Mouse (Mus musculus) brown adipose tissue, adult 24 weeks (tissue): Measurements from ENCODE around the gene 2510009E07Rik. TPM values are rescaled to one million over a fixed set of nuclear protein-coding genes. Genes with fewer than 3 reads are reported as not detected.

Experiments used
- H3K27ac ChIP-seq: fragments of 200-500 bp; replicated peaks from 2 replicates; pipeline ENCODE4 v1.5.1; 2012; ENCODE audit warnings: low read depth, mild to moderate bottlenecking, low read length
- H3K4me1 ChIP-seq: fragments of 200-500 bp; 2 replicates; pipeline ENCODE4 v1.6.1; 2012; ENCODE audit warnings: low read length, mixed read lengths; ENCODE audit not compliant: control insufficient read depth, insufficient read depth, insufficient read length
- H3K4me3 ChIP-seq: fragments of 200-500 bp; 2 replicates; pipeline ENCODE4 v1.5.1; 2012; ENCODE audit warnings: low read depth, mild to moderate bottlenecking, low read length, moderate library complexity; ENCODE audit not compliant: insufficient read depth
- polyA plus RNA-seq: library from polyadenylated mRNA; stranded (reverse); fragments of >200 nt; gene quantifications from 2 replicates; pipeline ENCODE4 v1.2.4, GENCODE M21; 2012; ENCODE audit not compliant: missing spikeins, insufficient read depth, insufficient read length

The 2510009E07Rik gene
- polyA plus RNA-seq, 1 experiment = 10.6 TPM

DNA sequence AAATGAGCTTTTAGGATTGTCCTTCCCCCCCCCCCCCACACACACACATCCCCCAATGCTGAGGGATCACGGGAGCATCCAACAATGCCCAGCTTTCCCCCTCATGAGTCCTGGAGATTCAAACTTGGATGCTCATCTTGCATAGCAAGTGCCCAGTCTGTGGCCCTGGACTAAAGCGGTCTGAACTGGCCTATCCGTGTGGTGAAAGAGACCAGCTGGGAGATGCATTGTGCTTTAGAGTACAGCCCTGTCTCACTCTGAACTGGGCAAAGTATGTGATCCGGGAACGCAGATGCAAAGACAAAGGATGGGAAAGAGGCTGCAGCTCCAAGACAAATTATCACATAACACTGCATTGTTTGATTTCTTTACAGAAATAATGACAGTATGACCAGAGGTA, 40.1 kb downstream of the 2510009E07Rik start:
- Histone ChIP-seq H3K27ac (no peak overlapping the region), H3K4me3 (no peak overlapping the region), H3K4me1 (peaks cover 7% of the 10 kb centered on the region; the same call in 1 of the 2 replicates)

DNA sequence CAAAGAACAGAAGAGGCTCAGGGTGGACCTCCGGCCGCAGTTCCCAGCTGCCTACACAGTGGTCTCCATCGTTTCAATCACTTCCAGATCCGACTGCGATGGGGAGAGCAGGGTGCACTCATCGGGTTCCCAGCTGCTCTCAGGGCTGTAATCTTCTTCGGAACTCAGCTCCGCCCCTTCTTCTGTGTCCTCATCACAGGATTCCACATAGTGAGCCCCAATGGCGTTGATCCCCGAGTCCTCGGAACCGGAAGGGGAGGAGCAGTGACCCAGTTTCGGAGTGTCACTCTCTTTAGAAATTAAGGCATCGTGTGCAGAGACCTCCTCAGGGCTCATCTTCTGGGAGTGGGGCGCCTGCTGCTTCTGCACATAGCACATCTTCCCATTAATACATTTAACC, 41.3 kb downstream of the 2510009E07Rik start:
- H3K4me1 ChIP-seq = peaks cover 7% of the 10 kb centered on the region; the same call in 1 of the 2 replicates
- H3K4me3 ChIP-seq = no peak overlapping the region
- H3K27ac ChIP-seq = no peak overlapping the region

DNA sequence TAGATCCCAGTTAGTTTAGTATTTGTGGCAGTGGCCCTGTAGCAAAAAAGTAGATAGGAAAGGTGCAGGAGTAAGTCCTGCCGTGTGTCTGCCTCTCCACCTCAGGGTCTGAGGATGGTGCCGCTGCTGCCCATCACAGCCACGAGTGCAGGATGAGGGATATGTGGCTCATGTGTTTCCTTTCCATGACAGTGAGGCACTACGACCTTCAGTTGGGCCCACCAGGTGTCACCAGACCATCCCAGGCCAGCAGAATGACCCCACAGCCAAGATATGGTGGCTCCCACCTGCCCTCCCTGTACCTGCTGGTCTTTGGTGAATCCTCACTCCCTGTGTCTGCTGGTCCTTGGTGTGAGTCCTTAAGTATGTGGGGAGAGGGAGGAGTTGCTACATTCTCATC, 43.3 kb downstream of the 2510009E07Rik start:
- peaks cover 7% of the 10 kb centered on the region; the same call in 1 of the 2 replicates for H3K4me1 ChIP-seq
- no peak overlapping the region for H3K27ac ChIP-seq
- no peak overlapping the region for H3K4me3 ChIP-seq

DNA sequence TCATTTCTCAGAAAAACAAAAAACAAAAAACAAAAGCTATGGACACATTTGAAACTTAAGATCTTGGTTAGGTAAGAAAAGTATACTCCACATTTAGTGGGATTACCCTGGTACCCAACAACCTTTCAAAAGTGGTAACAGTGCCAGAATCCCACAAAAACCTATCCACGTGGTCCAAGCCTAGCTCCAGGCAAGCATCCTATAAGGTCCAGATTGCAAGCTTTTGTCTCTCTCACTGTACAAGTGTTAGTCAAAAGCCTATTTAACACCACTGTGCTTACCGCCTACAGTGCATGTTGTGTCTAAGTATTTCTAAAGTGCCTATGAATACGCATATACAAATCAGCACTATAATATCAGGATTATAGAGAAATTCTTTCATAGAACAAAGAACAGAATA, 44.2 kb downstream of the 2510009E07Rik start:
- Histone ChIP-seq H3K4me1 (peaks cover 3% of the 10 kb centered on the region; the same call in 1 of the 2 replicates), H3K27ac (no peak overlapping the region), H3K4me3 (no peak overlapping the region)

DNA sequence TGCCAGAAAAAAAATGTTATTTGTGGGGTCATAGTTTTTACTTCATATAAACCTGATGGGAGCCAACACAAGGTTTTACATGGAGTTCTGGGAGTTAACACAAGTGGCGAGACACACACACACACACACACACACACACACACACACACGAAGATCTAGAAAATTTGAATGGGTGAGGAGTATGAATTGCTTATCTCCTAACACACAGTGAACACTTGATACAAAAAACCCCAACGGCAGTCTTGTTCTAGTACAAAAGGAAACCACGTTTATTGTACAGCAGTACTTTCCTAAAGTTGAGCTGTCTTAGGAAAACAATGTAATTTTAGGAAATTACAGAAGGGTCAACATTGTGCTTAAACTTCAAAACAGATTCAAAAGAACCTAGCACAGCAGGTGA, 45.7 kb downstream of the 2510009E07Rik start:
- H3K27ac ChIP-seq = no peak overlapping the region
- no peaks in the 10 kb centered on the region for H3K4me1 ChIP-seq

DNA sequence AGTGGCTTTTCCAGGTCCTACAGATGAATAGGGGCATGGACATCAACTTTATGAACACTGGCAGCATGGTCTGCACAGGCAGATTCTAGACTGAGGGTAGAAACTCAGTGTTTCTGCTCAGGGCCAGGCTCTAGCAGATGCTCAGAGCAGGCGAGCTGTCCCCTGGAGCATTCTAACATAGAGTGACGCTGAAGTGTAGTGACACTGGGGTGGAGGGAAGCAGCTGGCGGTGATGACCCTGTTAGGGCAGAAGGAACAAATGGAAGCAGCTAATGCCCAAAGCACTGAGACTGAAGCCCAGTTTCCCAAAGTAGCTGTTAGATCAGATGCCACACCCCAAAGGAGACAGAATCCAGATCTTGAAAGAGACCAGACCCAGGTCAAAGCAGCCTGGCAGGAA, 48.0 kb downstream of the 2510009E07Rik start:
- no peak overlapping the region for H3K4me3 ChIP-seq
- peaks cover 14% of the 10 kb centered on the region for H3K4me1 ChIP-seq
- no peak overlapping the region for H3K27ac ChIP-seq

More for the DNA sequence above, 45.7 kb downstream of the 2510009E07Rik start:
- no peak overlapping the region for H3K4me3 ChIP-seq

DNA sequence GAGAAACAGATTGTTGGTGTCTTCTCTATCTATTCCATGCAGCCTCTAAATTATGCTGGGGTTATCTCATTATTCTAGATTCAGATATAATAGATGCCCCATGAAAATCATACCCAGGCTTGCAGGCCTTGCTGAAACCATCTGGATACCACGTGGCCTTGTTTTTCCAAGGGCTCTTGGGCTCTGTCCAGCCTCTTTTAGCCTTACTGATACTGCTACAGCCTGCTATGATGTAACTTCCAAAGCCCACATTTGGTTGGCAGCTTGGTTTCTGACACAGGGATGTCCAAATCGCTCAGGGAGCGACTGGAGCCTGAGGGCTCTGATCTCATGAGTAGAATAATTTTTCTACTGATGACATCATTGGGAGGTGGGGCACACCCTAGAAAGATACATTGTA, 48.5 kb downstream of the 2510009E07Rik start:
- H3K4me3 ChIP-seq = no peak overlapping the region
- no peak overlapping the region for H3K27ac ChIP-seq
- H3K4me1 ChIP-seq = peaks cover 20% of the 10 kb centered on the region

DNA sequence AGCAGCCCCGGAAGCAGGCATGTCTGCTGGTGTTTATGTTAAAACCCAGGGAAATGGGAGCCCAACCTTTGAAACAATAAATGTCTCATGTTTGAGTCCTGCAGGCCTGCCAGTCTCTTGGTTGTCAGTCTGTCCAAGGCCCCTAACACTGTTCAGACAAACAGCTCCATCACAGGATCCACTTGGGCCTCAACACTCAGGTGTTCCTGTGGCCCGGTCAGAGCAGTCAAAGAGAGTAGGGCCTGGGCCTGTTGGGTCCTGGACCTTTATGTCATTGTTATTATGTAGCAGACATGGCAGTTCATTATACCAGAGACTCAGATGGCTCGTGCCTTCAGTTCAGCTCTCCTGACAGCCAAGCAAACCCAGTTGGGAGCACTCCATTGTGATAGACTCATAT, 49.9 kb downstream of the 2510009E07Rik start:
- Histone ChIP-seq H3K4me3 (no peak overlapping the region), H3K27ac (no peak overlapping the region), H3K4me1 (peaks cover 33% of the 10 kb centered on the region)

DNA sequence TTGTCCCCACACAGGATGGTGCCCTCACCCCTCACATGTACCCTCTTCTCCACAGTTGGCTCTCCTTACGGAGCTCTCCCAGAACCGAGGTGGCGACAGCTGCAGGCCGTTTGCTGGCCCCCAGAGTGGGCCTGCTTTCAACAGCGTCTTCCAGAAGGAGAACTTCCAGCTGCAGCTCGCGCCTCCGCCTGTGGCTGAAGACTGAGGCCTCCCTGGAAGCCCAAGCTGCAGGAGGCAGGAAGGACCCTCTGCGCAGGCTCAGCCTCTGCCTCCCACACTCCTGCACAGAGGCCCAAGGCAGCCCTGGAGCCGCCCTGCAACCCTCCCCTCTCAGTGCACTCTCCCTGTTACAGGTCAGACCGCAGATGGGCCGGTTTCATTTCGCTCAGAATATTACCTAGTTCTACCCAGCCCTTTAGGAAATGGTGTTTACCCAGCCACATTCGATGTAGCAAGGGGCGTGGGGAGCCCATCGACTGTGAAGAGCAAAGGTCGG, 50.4 kb downstream of the 2510009E07Rik start:
- Histone ChIP-seq H3K27ac (no peak overlapping the region), H3K4me1 (peaks cover 33% of the 10 kb centered on the region), H3K4me3 (no peak overlapping the region)

DNA sequence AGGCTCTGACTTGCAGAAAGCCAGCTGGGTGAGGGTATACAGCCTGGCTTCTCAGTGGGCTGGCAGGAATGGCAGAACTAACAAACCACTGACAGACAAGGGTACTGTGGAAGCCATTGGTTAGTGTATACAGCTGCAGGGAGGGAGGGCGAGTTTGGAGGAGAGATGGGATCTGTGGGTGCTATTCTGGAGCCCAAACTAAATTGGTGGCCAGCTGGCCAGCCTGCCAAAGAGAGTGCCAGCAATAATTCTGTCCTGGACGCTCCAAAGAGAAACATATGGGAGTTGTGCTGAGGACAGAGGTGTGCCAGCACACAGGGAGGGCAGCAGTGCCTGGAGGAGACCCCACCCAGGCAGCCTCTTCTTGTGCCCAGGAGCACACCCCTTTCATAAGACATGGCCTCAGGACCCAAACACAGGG, 50.8 kb downstream of the 2510009E07Rik start:
- peaks cover 33% of the 10 kb centered on the region for H3K4me1 ChIP-seq
- H3K4me3 ChIP-seq = no peak overlapping the region

DNA sequence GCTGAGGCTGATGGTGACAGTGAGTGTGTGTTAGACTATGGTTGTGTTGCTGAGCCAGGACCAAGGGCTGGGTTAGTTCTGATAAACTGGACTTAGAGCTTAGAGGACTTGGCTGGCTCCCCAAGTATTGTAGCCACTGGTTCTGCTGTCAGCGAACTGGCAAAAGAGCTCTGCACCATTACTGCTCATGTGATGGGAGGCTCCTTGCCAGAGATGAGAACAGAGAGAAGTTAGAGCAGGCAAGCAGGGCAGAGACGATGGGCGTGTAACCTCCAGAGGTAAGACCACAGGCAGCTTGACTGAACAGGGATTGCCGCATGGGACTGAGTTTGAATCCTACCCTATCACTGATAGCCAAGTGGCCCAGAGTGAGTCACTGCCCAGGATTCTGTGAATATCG, 51.6 kb downstream of the 2510009E07Rik start:
- Histone ChIP-seq H3K4me1 (peaks cover 33% of the 10 kb centered on the region), H3K27ac (no peak overlapping the region), H3K4me3 (no peak overlapping the region)

More for the DNA sequence above, 50.8 kb downstream of the 2510009E07Rik start:
- H3K27ac ChIP-seq = no peak overlapping the region

DNA sequence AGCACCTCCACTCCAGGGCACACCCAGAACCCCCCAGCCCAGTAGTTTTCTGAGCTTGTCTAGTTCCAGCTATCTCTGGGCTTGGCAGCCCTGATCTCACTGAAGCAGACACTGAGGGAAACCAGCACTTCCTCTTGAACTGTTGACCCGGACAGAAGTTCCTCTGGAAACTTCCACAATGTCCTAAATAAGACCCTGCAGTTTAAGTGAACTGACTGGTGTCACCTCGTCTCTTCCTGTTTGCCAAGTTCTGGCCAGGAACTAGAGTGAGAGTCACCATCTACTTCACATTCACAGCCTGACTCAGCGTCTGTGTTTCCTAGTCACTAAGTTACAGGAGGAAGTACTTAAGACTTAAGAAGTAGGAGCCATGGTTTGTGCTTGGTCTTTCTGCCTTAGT, 52.5 kb downstream of the 2510009E07Rik start:
- peaks cover 40% of the 10 kb centered on the region for H3K4me1 ChIP-seq
- H3K27ac ChIP-seq = peak overlapping the region; percentile 66
- H3K4me3 ChIP-seq = no peak overlapping the region

DNA sequence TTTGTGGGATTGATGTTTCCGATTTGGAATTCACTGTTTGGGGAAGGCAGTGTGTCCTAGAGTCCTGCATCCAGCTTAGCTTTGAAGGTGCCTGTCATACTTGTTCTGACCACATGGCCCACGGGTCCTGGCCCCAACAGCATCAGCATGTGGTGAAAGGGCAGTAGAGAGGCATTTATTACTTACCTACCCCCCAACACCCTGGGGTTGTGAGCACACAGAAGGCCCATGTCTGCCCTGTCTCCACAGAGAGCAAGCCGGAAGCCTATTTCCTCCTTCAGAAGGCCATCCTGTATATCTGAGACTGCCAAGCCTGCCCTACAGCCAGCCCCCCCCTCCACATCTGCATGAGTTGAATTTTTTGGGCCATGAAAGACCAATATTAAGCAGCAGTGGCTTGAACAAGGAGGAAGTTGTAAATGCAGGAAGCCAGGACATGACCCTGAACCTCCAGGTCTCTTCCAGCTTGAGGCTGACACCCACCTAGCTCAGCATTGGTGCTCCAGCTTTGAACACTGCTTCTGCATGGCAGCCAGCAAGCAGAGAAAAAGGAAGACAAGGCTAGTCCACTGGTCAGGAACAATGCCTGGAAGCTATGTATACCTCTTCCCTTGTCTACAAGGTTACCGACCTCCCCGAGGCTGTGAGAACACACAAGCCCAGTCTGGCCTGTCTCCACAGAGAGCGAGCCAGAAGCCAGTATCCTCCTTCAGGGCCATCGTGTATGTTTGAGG, 53.5 kb downstream of the 2510009E07Rik start:
- H3K27ac ChIP-seq = peak overlapping the region; percentile 66
- peaks cover 42% of the 10 kb centered on the region for H3K4me1 ChIP-seq
- H3K4me3 ChIP-seq = no peak overlapping the region

DNA sequence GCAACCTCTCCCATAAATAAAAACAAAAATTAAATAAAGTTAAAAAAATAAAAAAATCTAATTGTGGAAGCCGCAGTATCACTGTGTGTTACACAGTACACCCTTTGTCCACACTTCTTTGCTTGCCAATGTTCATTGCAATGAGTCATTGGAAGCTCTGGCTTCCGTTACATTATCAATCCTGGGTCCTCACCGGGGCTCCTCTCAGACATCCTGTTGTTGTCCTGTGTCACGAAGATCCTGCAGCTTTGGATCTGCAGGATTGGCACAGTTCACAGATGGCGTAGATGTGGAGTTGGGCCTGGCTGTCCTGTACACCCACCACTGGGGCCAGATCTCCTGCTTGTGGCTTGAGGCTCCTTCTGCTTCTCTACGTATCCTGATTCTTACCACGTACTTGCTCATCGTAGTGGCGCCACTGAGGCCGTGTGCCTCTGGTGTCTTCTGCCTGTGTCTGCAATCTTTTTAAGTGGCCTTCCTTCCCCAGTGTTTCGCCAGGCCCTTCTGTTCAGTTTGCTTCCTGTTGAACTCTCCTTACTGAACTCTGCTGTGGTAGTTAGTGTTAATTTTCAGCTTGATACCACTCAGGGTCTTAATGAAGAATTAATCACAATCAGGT, 57.2 kb downstream of the 2510009E07Rik start:
- Histone ChIP-seq H3K4me3 (no peak overlapping the region), H3K4me1 (peaks cover 37% of the 10 kb centered on the region), H3K27ac (peak overlapping the region; percentile 76)

DNA sequence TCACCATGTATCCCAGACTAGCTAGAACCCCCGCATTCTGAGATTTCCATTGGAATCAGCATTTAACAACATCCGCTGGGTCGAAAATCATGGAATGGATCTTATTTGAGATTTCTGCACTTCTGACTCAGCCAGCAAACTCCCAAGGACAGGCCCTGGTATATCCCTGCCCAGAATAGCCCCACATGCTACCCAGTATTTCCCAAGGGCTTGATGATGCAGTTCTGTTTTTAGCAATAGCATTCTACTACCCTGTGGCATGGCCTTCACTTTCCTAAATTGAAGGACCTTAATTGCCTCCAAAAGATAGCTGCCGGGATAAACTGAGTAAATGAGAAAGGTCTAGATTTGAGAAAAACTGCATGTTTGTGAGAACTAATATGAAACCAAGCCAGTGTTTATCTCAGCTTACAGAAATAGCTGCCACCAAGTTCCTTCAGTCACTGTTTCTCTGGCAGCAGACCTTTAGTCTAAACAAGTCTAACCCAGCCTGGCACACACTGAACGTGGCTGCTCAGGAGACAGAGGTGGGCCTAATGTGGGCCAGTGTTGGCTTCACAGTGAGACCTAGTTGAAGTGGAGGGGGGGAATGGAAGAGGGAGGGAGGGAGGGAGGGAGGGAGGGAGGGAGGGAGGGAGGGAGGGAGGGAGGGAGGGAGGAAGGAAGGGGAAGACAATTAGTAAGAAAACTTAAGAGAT, 58.2 kb downstream of the 2510009E07Rik start:
- Histone ChIP-seq H3K27ac (peak overlapping the region; percentile 51), H3K4me3 (no peak overlapping the region), H3K4me1 (peaks cover 29% of the 10 kb centered on the region)
